Mouse (Mus musculus) brain, adult 2 months (tissue): ENCODE measurements at regions not wholly inside any gene's neighbourhood (a gene's known extent, or its start where the extent isn't known, plus 50 kb on each side); places are given as distances from the start of the nearest gene placed in this dataset.
A peak's percentile ranks its signal among the peaks of the same experiment; 100 is the strongest.

Experiments
- DNase-seq: peaks from one replicate; pipeline ENCODE4 v3.0.0; 2011; ENCODE audit warnings: low read depth, low spot score

- DNase-seq: no peak
Observed at GRCm38 (mm10) chr4:54602513-54603205, 342.2 kb upstream of the Zfp462 start.

GRCm38 (mm10) chr4:54610101-54610500, 334.7 kb upstream of the Zfp462 start:
- no peak for DNase-seq

- no peak for DNase-seq
Observed at GRCm38 (mm10) chr4:54611990-54612980, 332.6 kb upstream of the Zfp462 start.

- DNase-seq: no peak
Observed at GRCm38 (mm10) chr4:54613076-54613475, 331.8 kb upstream of the Zfp462 start.

GRCm38 (mm10) chr4:54613611-54614010, 331.2 kb upstream of the Zfp462 start:
- DNase-seq: no peak

- DNase-seq: no peak
Observed at GRCm38 (mm10) chr4:54615886-54616285, 329.0 kb upstream of the Zfp462 start.

GRCm38 (mm10) chr4:54624024-54624873, 320.6 kb upstream of the Zfp462 start:
- no peak for DNase-seq

- peak; percentile 61 for DNase-seq
Observed at GRCm38 (mm10) chr4:54636986-54637641, 307.7 kb upstream of the Zfp462 start.

GRCm38 (mm10) chr4:54646033-54646432, 298.8 kb upstream of the Zfp462 start:
- no peak for DNase-seq

GRCm38 (mm10) chr4:54646459-54646858, 298.4 kb upstream of the Zfp462 start:
- peak; percentile 65 for DNase-seq

GRCm38 (mm10) chr4:54648254-54648653, 296.6 kb upstream of the Zfp462 start:
- no peak for DNase-seq

- DNase-seq: no peak
Observed at GRCm38 (mm10) chr4:54651646-54652110, 293.2 kb upstream of the Zfp462 start.

- peak; percentile 61 for DNase-seq
Observed at GRCm38 (mm10) chr4:54652111-54653021, 292.5 kb upstream of the Zfp462 start.

GRCm38 (mm10) chr4:54653097-54653776, 291.6 kb upstream of the Zfp462 start:
- DNase-seq: no peak
